Mouse (Mus musculus) hindbrain, embryonic 13.5 days (tissue): ENCODE data around the gene Scp2. TPM values are rescaled to one million over a fixed set of nuclear protein-coding genes. Genes with fewer than 3 reads are reported as not detected.

Source experiments
- ATAC-seq: fragments of 200-750 bp; cut with Nextera tagmentation; 2 replicates; pipeline ENCODE4 v1.8.0; 2017; ENCODE audit warnings: moderate TSS enrichment; ENCODE audit not compliant: low FRiP score
- H3K27ac ChIP-seq: fragments of 300-500 bp; sonication (generic); 2 replicates; pipeline ENCODE4 v1.5.1; 2015; ENCODE audit warnings: inconsistent platforms, mild to moderate bottlenecking, moderate library complexity
- H3K27me3 ChIP-seq: fragments of 300-500 bp; sonication (generic); 2 replicates; pipeline ENCODE4 v1.6.1; 2015; ENCODE audit warnings: mild to moderate bottlenecking, inconsistent platforms
- H3K36me3 ChIP-seq: fragments of 300-500 bp; sonication (generic); 2 replicates; pipeline ENCODE4 v1.6.1; 2015; ENCODE audit warnings: mild to moderate bottlenecking, inconsistent platforms
- H3K4me1 ChIP-seq: fragments of 300-500 bp; sonication (generic); replicated peaks from 2 replicates; pipeline ENCODE4 v1.6.1; 2015; ENCODE audit warnings: inconsistent platforms
- H3K4me2 ChIP-seq: fragments of 300-500 bp; sonication (generic); 2 replicates; pipeline ENCODE4 v1.6.1; 2015; ENCODE audit warnings: inconsistent platforms, mild to moderate bottlenecking, moderate library complexity
- H3K4me3 ChIP-seq: fragments of 300-500 bp; sonication (generic); 2 replicates; pipeline ENCODE4 v1.5.1; 2015; ENCODE audit warnings: mild to moderate bottlenecking, inconsistent platforms
- H3K9ac ChIP-seq: fragments of 300-500 bp; sonication (generic); 2 replicates; pipeline ENCODE4 v1.6.1; 2015; ENCODE audit warnings: mild to moderate bottlenecking, inconsistent platforms
- H3K9me3 ChIP-seq: fragments of 300-500 bp; sonication (generic); 2 replicates; pipeline ENCODE4 v1.6.1; 2016; ENCODE audit warnings: inconsistent platforms
- WGBS: fragments of 180-500 bp; shearing (Covaris S2); methylation state at CpG from one replicate; pipeline ENCODE4 v1.1.7; 2015; 5-methylcytosine and 5-hydroxymethylcytosine counted together
- polyA plus RNA-seq: library from polyadenylated mRNA; unstranded; fragments of >200 nt; fragmentation: Nextera tagmentation; extraction: Ambion mirVana; gene quantifications from 2 replicates; pipeline ENCODE4 v1.2.1, GENCODE M21; 2015

Gene Scp2
- polyA plus RNA-seq, 1 experiment from 2014 or later, result 228 TPM

- Histone ChIP-seq H3K4me1 (peaks cover 19% of the 10 kb centered on the region), H3K9me3 (no peaks in the 10 kb centered on the region), H3K4me2 (no peak overlapping the region), H3K27me3 (no peaks in the 10 kb centered on the region), H3K9ac (no peak overlapping the region), H3K27ac (no peak overlapping the region), H3K36me3 (peaks cover 26% of the 10 kb centered on the region), H3K4me3 (no peak overlapping the region)
- no peak for ATAC-seq
- 89% methylated on average over 2 of the region's 2 CpGs for WGBS
These were observed 76.7 kb downstream of the Scp2 start for GRCm38 (mm10) chr4:108068081-108068480.

GRCm38 (mm10) chr4:108067261-108067660 is 77.5 kb downstream of the Scp2 start:
- no peak for ATAC-seq
- no peaks in the 10 kb centered on the region for H3K9me3 ChIP-seq
- no peaks in the 10 kb centered on the region for H3K27me3 ChIP-seq
- no peak overlapping the region for H3K27ac ChIP-seq
- peaks cover 34% of the 10 kb centered on the region for H3K36me3 ChIP-seq
- H3K4me2 ChIP-seq, result no peak overlapping the region
- 93% methylated on average over 7 of the region's 7 CpGs for WGBS
- no peak overlapping the region for H3K9ac ChIP-seq
- no peak overlapping the region for H3K4me3 ChIP-seq
- H3K4me1 ChIP-seq, result peaks cover 19% of the 10 kb centered on the region

- WGBS, result 96% methylated on average over 4 of the region's 4 CpGs
- peaks cover 38% of the 10 kb centered on the region for H3K36me3 ChIP-seq
These were observed 78.2 kb downstream of the Scp2 start for GRCm38 (mm10) chr4:108066569-108066968.

GRCm38 (mm10) chr4:108065176-108065844 is 79.5 kb downstream of the Scp2 start:
- Histone ChIP-seq H3K27me3 (no peaks in the 10 kb centered on the region), H3K36me3 (peaks cover 41% of the 10 kb centered on the region), H3K9ac (no peak overlapping the region), H3K9me3 (no peaks in the 10 kb centered on the region), H3K4me3 (no peak overlapping the region), H3K4me1 (peaks cover 17% of the 10 kb centered on the region), H3K27ac (no peak overlapping the region), H3K4me2 (no peak overlapping the region)
- 83% methylated on average over 2 of the region's 2 CpGs for WGBS
- no peak for ATAC-seq

More at GRCm38 (mm10) chr4:108066569-108066968, 78.2 kb downstream of the Scp2 start:
- H3K9me3 ChIP-seq, result no peaks in the 10 kb centered on the region
- no peak overlapping the region for H3K9ac ChIP-seq
- ATAC-seq, result no peak
- H3K27me3 ChIP-seq, result no peaks in the 10 kb centered on the region
- H3K4me1 ChIP-seq, result peaks cover 19% of the 10 kb centered on the region
- no peak overlapping the region for H3K27ac ChIP-seq
- H3K4me2 ChIP-seq, result no peak overlapping the region
- no peak overlapping the region for H3K4me3 ChIP-seq

- no peak for ATAC-seq
- Histone ChIP-seq H3K27me3 (no peaks in the 10 kb centered on the region), H3K4me2 (no peak overlapping the region), H3K4me3 (no peak overlapping the region), H3K9me3 (no peaks in the 10 kb centered on the region), H3K27ac (no peak overlapping the region), H3K9ac (no peak overlapping the region), H3K4me1 (peaks cover 3% of the 10 kb centered on the region; the same call in 1 of the 2 replicates), H3K36me3 (peaks cover 50% of the 10 kb centered on the region)
- WGBS, result 93% methylated on average over 6 of the region's 6 CpGs
These were observed 81.2 kb downstream of the Scp2 start for GRCm38 (mm10) chr4:108063616-108064015.

- no peak for ATAC-seq
- Histone ChIP-seq H3K4me1 (peaks cover 3% of the 10 kb centered on the region; the same call in 1 of the 2 replicates), H3K4me2 (no peak overlapping the region), H3K9me3 (no peaks in the 10 kb centered on the region), H3K4me3 (no peak overlapping the region), H3K9ac (no peak overlapping the region), H3K27ac (no peak overlapping the region), H3K27me3 (no peaks in the 10 kb centered on the region), H3K36me3 (peaks cover 55% of the 10 kb centered on the region)
- 94% methylated on average over 5 of the region's 5 CpGs for WGBS
These were observed 82.3 kb downstream of the Scp2 start for GRCm38 (mm10) chr4:108062524-108062923.

- 79% methylated on average over 4 of the region's 4 CpGs for WGBS
- no peak for ATAC-seq
- Histone ChIP-seq H3K27ac (no peak overlapping the region), H3K36me3 (peaks cover 55% of the 10 kb centered on the region), H3K9ac (no peak overlapping the region), H3K4me3 (no peak overlapping the region), H3K27me3 (no peaks in the 10 kb centered on the region), H3K9me3 (no peaks in the 10 kb centered on the region), H3K4me2 (no peak overlapping the region), H3K4me1 (peaks cover 3% of the 10 kb centered on the region; the same call in 1 of the 2 replicates)
These were observed 84.0 kb downstream of the Scp2 start for GRCm38 (mm10) chr4:108060774-108061173.

- Histone ChIP-seq H3K4me2 (no peak overlapping the region; the same call in 1 of the 2 replicates), H3K27ac (no peak overlapping the region), H3K9ac (no peak overlapping the region), H3K36me3 (peaks cover 58% of the 10 kb centered on the region), H3K4me3 (no peak overlapping the region), H3K27me3 (no peaks in the 10 kb centered on the region), H3K9me3 (no peaks in the 10 kb centered on the region), H3K4me1 (peaks cover 3% of the 10 kb centered on the region; the same call in 1 of the 2 replicates)
- ATAC-seq, result no peak
- 36% methylated on average over 19 of the region's 19 CpGs for WGBS
These were observed 85.0 kb downstream of the Scp2 start for GRCm38 (mm10) chr4:108059601-108060379.

GRCm38 (mm10) chr4:108058166-108058565 is 86.6 kb downstream of the Scp2 start:
- peaks cover 66% of the 10 kb centered on the region for H3K36me3 ChIP-seq
- ATAC-seq, result no peak

GRCm38 (mm10) chr4:108057247-108057646 is 87.6 kb downstream of the Scp2 start:
- H3K27me3 ChIP-seq, result no peaks in the 10 kb centered on the region
- WGBS, result 91% methylated on average over 2 of the region's 2 CpGs
- H3K4me2 ChIP-seq, result no peak overlapping the region

More at GRCm38 (mm10) chr4:108058166-108058565, 86.6 kb downstream of the Scp2 start:
- no peak overlapping the region for H3K27ac ChIP-seq
- no peaks in the 10 kb centered on the region for H3K9me3 ChIP-seq
- no peaks in the 10 kb centered on the region for H3K27me3 ChIP-seq
- no peak overlapping the region for H3K4me3 ChIP-seq
- no peak overlapping the region for H3K9ac ChIP-seq
- 88% methylated on average over 10 of the region's 10 CpGs for WGBS
- H3K4me1 ChIP-seq, result peaks cover 3% of the 10 kb centered on the region; the same call in 1 of the 2 replicates
- H3K4me2 ChIP-seq, result no peak overlapping the region

GRCm38 (mm10) chr4:108055873-108056272 is 88.9 kb downstream of the Scp2 start:
- Histone ChIP-seq H3K4me3 (no peak overlapping the region), H3K4me1 (peaks cover 3% of the 10 kb centered on the region; the same call in 1 of the 2 replicates), H3K9ac (no peak overlapping the region), H3K9me3 (no peaks in the 10 kb centered on the region), H3K4me2 (no peak overlapping the region), H3K27ac (no peak overlapping the region), H3K27me3 (no peaks in the 10 kb centered on the region), H3K36me3 (peaks cover 74% of the 10 kb centered on the region)
- no peak for ATAC-seq
- 94% methylated on average over 10 of the region's 10 CpGs for WGBS

More at GRCm38 (mm10) chr4:108057247-108057646, 87.6 kb downstream of the Scp2 start:
- no peaks in the 10 kb centered on the region for H3K9me3 ChIP-seq
- peaks cover 3% of the 10 kb centered on the region; the same call in 1 of the 2 replicates for H3K4me1 ChIP-seq
- no peak overlapping the region for H3K9ac ChIP-seq
- no peak overlapping the region for H3K27ac ChIP-seq
- no peak for ATAC-seq
- peaks cover 67% of the 10 kb centered on the region for H3K36me3 ChIP-seq
- no peak overlapping the region for H3K4me3 ChIP-seq

- no peaks in the 10 kb centered on the region for H3K4me1 ChIP-seq
- no peak overlapping the region for H3K9ac ChIP-seq
- H3K9me3 ChIP-seq, result no peaks in the 10 kb centered on the region
- no peaks in the 10 kb centered on the region for H3K27me3 ChIP-seq
- WGBS, result 89% methylated on average over 8 of the region's 8 CpGs
- no peak overlapping the region for H3K27ac ChIP-seq
- H3K4me3 ChIP-seq, result no peak overlapping the region
- H3K36me3 ChIP-seq, result peaks cover 88% of the 10 kb centered on the region
- ATAC-seq, result no peak
- no peak overlapping the region for H3K4me2 ChIP-seq
These were observed 92.1 kb downstream of the Scp2 start for GRCm38 (mm10) chr4:108052673-108053072.
